Mouse (Mus musculus): ENCODE measurements around the gene Tex2.

Gene Tex2

GRCm38 (mm10) chr11:106544133-106544532 is 69.1 kb downstream of the Tex2 start:
- no peak for DNase-seq (ENCODE audit: low spot score in 2 of 2)

- no peak for DNase-seq (ENCODE audit: low spot score in 2 of 2)
These were observed 70.2 kb downstream of the Tex2 start for GRCm38 (mm10) chr11:106543006-106543405.

DNA sequence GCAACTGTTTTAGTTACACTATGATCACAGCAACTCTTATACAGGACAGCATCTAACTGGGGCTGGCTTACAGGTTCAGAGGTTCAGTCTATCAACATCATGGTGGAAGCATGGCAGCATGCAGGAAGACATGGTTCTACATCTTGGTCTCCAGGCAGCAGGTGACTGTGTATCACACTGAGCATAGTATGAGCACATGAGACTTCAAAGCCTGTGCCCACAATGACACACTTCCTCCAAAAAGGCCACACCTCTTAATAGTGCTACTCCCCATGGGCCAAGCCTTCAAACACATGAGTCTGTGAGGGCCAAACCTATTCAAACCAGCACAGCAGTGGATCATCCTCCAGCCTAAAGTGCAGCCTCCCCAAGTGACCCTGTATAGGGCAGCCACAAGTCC is 70.8 kb downstream of the Tex2 start:
- DNase-seq (ENCODE audit: low spot score in 2 of 2) = no peak

DNA sequence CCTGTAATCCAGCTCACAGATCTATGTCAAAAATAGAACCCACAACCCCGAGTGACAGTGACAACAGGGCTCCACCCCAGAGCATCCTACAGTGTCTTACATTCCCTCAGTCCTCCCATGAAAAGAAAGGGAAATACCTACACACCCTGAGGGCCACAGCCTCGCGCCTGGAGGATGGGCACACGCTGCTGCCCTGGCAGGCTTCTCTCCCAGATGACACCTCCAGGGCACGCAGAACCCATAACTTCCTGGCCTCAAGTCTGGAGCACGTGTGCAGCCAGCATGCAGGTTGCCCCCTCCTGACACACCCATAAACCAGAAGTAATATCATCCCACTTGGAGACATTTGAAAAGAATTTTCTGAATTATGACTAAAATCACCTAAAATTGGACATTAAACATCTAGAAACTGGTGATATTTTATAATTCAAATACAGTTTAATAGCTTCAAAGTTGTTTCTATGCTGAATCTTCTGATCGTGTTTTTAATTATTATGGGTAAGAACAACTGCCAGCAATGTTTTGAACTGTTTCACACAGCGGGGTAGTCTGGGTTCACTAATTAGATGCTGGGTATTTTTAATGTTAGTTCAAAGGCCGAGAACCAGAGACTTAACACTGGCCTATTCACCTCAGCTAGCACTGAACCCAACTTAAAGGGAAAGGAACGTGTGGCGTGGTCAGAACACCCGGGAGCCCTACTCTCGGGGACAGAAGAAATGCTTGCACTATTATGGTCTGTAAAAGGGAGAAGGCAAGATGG is 72.5 kb downstream of the Tex2 start:
- no peak for DNase-seq (ENCODE audit: low spot score in 2 of 2)

DNA sequence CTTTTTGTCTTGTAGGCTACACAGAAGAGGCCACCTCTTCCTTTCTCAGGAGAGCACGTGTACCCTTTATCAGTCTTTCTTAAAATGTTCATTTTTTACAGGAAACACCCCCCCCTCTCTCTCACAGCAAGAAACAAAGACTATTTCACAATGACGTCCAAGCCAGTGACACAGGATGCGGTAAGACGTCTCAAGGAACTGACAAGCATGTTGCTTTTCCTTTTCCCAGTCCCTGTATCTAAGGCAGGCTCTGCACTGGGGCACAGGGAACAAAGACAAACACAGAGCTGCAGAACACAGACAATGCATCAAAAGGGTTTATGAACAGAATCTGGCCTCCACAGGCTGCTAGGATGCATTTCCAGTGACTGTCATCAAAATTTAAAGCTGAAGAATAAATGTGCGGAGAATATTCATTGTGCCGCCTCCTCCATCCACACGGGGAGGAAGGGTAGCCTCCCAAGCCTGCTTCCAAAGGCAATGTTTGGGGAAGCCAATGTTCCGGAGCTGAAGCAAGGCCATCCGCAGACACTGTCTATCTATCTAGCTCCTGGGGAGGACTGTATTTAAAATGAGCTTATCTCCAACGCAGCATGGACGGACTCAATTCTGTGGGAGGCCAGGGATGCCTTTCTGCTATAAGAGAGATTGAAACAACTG is 76.8 kb downstream of the Tex2 start:
- no peak for DNase-seq (ENCODE audit: low spot score in 2 of 2)

DNA sequence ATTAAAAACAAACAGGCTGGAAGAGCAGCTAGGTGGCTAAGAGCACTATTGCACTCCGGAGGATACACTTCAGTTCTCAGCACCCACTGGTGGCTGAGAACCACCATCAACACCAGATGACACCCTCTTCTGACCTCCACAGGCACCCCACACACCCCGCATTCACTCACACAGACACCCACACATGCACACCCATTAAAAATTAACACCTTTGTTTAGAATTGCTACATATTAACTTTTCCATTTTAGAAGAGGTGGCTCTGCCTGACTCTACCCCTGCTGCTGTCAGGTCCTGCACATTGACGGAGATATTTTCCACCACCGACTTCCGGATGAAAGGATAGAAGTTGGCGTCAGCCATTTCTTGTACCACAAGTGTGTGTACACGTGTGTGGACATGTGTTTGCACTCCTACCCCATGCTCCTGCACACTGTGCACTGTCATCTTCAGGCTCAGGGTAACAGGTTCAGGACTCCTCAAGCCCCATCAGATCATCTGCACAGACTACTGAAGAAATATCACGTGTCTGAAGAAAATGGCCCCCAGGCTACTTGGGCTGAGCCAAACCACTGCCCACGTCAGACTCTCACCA is 77.5 kb downstream of the Tex2 start:
- no peak for DNase-seq (ENCODE audit: low spot score in 2 of 2)

DNA sequence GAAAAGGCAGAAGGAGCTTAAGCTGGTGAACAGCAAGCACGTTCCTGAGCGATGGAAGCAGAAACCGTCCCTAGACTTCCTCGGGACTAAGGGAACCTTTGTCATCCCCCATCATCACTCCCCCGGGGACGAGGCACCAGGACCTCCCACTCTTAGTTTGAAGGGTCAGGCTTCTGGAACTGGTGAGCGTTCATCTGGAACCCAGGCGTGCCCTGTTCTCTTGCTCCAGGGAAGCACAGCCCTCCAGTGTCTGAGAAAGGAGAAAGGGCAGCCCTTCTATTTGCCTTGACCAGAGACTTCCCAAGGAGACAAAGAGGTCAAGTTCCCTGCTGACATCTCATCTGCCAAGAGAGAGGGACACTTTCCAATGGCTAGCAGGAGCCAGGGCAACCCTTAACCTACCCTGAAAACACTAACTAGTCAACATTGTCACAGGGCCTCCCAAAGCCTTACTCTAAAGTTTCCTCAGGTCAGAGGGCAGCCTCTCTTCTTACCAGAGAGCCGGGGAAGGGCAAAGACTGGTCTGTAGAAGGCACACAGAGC is 80.9 kb downstream of the Tex2 start:
- no peak for DNase-seq (ENCODE audit: low spot score in 2 of 2)

DNA sequence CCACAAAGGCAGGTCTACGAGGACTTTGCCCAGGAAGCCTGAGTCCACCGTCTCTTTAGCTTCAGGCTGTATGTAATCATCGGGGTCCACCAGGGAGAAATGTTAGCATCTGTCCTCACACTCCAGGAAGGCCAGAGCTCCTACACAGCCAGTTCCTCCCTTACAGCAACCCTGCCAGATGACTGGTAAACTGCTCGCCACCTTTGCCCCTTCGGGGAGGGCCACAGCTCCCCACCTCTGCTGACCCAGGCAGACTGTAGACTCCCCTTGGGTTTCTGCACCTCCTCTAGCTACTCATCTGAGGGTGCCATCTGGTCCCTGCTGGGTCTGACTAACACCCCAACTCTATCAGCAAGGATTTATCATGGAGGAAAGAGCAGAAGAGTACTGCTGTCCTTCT is 83.4 kb downstream of the Tex2 start:
- DNase-seq (ENCODE audit: low spot score in 2 of 2) = no peak

GRCm38 (mm10) chr11:106529113-106529512 is 84.1 kb downstream of the Tex2 start:
- no peak for DNase-seq (ENCODE audit: low spot score in 2 of 2)

- no peak for DNase-seq (ENCODE audit: low spot score in 2 of 2)
These were observed 85.3 kb downstream of the Tex2 start for GRCm38 (mm10) chr11:106527926-106528325.

- DNase-seq (ENCODE audit: low spot score in 2 of 2) = no peak
These were observed 85.9 kb downstream of the Tex2 start for GRCm38 (mm10) chr11:106527147-106527821.

GRCm38 (mm10) chr11:106522538-106522937 is 90.7 kb downstream of the Tex2 start:
- no peak for DNase-seq (ENCODE audit: low spot score in 2 of 2)

- DNase-seq (ENCODE audit: low spot score in 2 of 2) = no peak
These were observed 91.6 kb downstream of the Tex2 start for GRCm38 (mm10) chr11:106521612-106522011.

DNA sequence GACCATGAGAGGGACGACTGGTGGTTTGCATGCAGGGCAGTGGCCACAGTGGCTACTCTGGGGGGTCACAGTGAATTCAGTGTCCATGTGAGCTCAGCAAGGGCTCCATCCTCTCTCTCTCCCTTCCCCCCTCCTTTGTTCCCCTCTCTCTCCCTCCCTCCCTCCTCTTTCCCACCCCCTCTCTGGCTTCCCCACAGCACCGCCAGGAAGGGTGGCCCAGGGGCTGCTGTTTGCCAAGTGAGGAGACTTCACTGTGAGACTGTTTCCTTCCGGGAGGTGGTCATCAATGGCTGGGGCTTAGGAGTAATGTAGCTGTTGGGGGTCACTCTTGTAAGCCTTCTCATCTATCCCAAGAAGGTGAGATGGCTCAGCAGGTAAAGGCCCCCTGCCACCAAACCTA is 92.8 kb downstream of the Tex2 start:
- no peak for DNase-seq (ENCODE audit: low spot score in 2 of 2)

GRCm38 (mm10) chr11:106519519-106519918 is 93.7 kb downstream of the Tex2 start:
- DNase-seq (ENCODE audit: low spot score in 2 of 2) = no peak

DNA sequence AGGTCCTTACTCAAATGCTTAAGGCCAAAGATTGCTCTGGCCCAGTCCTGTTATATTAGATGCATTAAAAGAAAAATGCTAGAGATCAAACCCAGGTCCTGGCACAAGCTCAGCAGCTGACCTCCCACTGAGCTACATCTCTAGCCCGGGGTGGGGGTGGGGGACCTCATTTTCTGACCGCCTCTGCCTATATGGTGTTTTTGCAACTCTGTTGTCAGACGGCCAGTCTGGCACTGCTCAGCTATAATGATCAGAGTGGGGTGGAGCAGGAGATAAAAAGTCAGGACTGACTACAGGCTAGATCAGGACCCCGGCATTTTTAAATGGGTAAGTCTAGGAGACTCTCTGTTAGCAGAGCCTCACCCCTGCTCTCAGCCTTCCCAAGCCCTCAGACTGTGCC is 94.8 kb downstream of the Tex2 start:
- DNase-seq (ENCODE audit: low spot score in 2 of 2) = no peak

DNA sequence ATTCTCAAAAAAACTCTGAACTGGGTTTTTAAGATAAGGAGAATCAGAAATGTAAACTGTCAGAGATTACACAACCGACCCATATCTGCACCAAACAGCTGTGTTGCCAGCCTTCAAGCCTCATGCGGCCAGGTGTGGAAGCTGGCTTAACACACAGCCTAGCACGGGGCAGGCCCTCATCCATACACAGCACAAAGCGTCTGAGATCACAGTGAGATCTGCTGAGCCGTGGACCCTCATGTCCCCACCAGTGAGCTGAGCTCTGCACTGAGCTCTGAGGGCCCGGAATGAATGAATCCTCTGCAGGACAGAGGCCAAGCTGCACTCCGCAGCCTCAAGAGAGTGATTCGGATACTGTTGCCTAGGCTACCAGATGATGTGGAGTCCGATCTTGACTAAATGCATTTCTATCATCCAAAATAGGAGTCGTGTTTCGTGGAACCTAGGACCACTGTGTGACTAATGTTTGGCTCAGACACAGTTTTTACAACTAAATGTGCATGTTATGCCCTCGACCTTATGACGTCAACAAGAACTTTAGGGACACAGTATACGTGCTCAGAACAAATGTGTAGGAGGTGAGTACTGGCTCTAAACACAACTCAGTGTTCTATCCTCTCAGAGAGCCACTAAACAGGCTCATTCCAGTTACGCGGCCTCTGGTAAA is 98.0 kb downstream of the Tex2 start:
- no peak for DNase-seq (ENCODE audit: low spot score in 2 of 2)

- no peak for DNase-seq (ENCODE audit: low spot score in 2 of 2)
These were observed 98.8 kb downstream of the Tex2 start for GRCm38 (mm10) chr11:106514446-106514845.

DNA sequence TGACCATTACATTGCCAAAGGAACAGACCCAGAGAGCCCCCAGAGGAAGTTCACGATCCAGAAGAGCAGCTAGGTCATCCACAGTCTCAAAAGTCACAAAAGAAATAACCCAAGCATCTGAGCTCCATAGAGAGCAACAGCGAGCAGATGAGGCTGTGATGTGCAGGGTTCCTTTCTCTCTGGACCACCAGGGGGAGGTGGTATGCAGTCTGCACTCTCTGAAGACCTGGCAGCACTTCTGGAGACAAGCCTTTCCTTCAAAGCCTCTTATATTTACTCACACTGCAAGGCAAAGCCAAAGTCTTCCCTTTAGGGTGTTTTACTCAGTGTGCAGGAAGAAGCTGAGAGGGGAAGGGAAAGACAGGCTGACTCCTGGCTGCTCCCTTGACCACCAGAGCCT is 100.1 kb downstream of the Tex2 start:
- DNase-seq (ENCODE audit: low spot score in 2 of 2) = peak in 1 of 2 experiments; percentile 59

DNA sequence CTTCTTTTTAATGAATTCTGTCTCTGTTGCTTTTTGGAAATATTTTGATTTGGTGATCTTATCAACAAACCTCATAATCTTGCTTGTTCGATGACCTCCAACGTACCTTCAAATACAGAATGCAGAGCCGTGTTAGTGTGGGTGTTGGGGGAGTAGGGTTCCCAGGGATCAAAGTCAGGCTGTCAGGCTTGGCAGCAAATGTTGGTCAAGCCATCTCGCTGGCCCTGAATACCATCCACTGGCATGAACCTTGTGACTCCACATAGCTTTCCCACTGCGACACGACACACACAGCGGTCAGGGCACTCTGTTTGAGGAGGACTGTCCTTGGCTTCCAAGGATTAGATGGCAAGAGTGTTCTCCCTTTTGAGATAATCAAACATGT is 101.2 kb downstream of the Tex2 start:
- no peak for DNase-seq (ENCODE audit: low spot score in 2 of 2)

GRCm38 (mm10) chr11:106511236-106512005 is 101.8 kb downstream of the Tex2 start:
- DNase-seq (ENCODE audit: low spot score in 2 of 2) = no peak

Data from frontal cortex, postnatal 14 days (tissue).